Mouse (Mus musculus): ENCODE measurements around the gene Slc22a14.
"Not testable (repeated sequence)": the region's sequence is repeated elsewhere in the genome, so short reads cannot be mapped to it uniquely, and the experiment has no call there.

The Slc22a14 gene

GRCm38 (mm10) chr9:119321392-119322229 is 43.7 kb downstream of the Slc22a14 start:
- DNase-seq: no peak

GRCm38 (mm10) chr9:119320946-119321345 is 44.4 kb downstream of the Slc22a14 start:
- no peak for DNase-seq

DNA sequence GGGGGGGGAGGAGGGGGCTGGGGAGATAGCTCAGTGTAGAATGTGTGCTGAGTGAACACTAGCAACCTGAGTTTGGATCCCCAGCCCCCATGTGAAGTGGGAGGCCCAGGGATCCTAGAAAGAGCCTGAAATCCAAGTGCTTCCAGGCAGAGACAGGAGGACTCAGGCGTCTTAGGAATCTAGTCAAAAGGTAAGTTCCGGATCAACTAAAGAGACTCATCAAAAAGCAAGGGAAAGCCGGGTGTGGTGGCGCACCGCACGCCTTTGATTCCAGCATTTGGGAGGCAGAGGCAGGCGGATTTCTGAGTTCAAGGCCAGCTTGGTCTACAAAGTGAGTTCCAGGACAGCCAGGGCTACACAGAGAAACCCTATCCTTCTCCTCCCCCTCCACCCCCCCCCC is 44.9 kb downstream of the Slc22a14 start:
- DNase-seq: peak; percentile 32

- no peak for DNase-seq
Measured at GRCm38 (mm10) chr9:119318891-119319290, 46.5 kb downstream of the Slc22a14 start.

GRCm38 (mm10) chr9:119313096-119313495 is 52.3 kb downstream of the Slc22a14 start:
- DNase-seq: peak; percentile 40

GRCm38 (mm10) chr9:119309067-119309466 is 56.3 kb downstream of the Slc22a14 start:
- DNase-seq: no peak

GRCm38 (mm10) chr9:119305863-119306262 is 59.5 kb downstream of the Slc22a14 start:
- DNase-seq: no peak

DNA sequence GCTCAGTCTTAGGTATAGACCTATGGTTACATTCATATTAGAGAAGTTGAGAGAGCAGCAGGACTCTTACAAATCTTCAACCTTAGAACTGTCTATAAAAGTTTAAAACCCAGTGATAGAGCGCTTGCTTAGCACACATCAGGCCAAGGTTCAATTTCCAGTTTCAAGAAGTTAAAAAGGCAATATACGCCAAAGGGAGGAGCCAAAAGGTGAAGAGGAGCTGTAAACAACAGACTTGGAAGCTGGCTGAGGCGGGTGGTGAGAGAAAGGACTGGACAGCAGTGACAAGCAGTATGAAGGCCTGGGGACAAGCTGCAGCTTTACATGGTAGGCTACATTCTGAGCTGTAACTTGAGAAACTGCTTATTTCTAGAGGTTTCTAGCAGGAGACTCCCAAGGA is 66.8 kb downstream of the Slc22a14 start:
- DNase-seq: no peak

DNA sequence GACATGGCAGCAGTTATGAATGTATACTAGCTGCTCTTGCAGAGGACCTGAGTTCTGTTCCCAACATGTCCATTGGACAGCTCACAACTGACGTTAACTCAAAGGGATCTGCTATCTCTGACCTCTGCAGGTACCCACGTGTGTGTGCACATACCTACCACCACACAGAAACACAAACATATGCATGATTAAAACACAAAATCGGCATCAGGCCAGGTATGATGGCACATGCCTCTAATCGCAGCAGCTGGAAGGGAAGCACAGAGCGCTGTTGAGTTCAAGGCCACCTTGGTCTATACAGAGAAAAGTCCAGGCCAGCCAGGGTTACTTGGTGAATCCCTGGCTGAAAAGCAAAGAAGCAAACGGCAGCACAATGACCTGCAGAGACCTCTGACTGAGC is 67.7 kb downstream of the Slc22a14 start:
- DNase-seq: no peak

DNA sequence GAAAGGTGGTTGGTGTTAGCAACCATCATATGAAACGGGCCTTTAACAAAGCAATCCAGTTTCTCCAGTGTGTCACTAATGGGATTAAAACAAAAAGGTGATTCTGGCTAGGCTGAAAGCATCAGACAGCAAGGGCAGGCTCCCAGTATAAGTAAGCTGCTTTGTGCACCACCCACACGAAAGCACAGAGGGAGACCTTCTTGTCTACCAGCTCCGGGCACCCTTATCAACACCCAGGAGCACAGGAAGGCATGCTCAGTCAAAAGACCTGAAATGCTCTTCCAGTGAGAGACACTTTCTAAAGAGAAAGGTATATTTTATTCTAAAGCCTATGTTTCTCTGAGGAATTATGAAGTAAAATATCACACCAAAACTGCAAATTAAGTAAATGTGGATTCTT is 74.6 kb downstream of the Slc22a14 start:
- no peak for DNase-seq

DNA sequence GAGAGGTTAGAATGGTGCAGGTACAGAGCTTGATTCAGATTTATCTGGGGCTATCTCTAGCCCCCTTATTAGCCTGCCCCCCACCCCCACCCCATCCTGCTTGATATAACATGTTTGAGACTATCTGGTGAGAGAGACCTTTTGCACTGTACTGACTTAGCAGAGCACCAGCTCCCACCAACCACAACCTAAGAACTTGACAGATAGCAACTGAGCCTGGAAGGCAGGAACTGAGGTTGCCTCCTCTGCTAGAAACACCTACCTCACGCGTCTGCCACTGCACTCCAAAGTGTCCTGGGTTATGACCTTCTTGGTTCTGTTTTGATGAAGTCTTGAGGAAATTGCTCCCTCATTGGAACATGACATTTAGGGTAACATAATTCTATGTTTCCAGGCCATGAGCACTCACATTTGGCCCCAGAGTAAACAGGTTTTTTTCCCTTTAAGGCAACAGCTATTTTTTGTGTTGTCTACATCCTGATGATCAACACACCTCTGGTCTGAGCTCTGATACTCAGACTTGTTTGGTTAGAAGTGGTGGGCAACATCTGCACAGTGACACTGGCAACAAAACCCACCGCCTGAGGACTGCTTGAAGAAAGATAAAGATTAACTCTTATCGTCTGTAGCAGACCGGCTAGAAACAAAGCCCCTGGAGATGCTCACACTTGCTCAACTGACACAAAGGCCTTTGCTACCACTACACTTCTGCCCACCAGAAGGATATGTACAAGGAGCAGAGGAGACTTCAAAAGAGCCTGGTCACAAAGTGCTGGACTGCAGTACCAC is 84.3 kb downstream of the Slc22a14 start:
- DNase-seq: no peak

GRCm38 (mm10) chr9:119278031-119278430 is 87.3 kb downstream of the Slc22a14 start:
- no peak for DNase-seq

- peak; percentile 41 for DNase-seq
Measured at GRCm38 (mm10) chr9:119276321-119276720, 89.0 kb downstream of the Slc22a14 start.

GRCm38 (mm10) chr9:119274814-119275213 is 90.5 kb downstream of the Slc22a14 start:
- DNase-seq: not testable (repeated sequence)

- DNase-seq: no peak
Measured at GRCm38 (mm10) chr9:119271496-119271895, 93.9 kb downstream of the Slc22a14 start.

DNA sequence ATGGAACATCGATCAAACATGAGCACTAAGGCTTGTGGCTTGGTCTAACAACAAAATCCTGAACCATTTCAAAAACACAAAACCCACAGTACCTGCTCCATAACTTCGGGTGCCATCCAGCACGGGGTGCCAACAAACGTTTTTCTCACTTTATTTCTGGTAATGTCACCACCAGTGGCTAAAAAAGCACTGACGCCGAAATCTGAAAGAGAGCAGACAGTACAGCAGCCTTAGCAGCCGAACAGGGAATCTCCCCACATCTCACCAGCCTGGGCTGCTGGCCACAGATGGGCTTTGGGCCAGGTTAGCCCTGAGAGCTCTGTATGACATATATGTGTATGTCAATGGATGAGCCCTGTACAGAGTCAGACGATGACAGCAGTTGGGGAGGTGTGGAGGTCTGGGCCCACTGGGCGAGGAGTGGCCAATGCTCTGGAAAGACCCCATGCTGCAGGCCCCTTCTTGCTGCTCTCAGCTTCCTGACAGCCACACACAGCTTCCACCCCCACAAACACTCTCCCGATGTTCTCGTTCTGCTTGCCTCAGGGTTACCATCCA is 96.7 kb downstream of the Slc22a14 start:
- no peak for DNase-seq

DNA sequence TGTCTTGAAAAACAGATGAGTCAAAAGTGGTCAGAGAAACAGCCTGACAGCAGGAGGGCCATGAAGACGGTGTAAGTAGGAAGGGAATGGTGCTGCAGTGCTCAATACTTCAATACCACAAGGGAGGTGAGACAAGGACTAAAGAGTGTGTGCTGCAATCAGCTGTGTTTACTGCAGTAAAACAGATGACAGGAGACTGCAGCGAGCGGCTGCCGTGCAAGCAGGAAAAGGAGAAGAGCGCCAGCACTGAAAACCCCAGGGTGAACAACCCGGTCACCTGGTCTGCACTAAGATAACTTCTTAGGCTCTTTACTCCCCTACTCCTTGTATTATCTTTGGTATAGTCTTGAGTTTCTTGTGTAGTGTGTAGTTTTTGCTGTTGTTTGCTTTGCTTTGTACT is 97.2 kb downstream of the Slc22a14 start:
- no peak for DNase-seq

GRCm38 (mm10) chr9:119266121-119266395 is 99.3 kb downstream of the Slc22a14 start:
- not testable (repeated sequence) for DNase-seq

DNA sequence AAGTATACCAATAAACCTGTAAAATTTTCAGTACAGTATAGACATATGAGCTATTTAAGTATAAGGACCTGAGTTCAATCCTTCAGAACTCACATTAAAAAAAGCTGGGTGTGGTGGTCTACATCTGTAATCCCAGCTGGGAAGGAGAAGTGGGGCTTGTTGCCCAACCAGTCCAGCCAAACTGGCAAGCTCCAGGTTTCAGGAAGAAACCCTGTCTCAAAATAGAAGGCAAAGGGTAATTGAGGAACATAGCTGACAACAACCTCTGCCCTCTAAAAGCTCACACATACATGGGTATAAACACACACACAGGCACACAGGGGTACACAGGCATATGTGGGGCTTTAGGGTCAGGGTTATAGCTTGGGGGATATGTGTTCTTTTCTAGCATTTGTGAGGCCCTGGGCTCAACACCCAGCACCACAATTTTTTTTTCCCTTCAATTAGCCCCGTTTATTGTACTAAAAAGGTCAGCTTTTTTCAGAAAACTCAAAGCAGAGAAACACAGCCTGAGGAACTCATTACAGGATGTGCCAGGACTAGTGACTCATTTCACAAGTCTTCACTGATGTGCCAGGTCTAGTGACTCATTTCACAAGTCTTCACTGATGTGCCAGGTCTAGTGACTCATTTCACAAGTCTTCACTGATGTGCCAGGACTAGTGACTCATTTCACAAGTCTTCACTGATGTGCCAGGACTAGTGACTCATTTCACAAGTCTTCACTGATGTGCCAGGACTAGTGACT is 99.8 kb downstream of the Slc22a14 start:
- not testable (repeated sequence) for DNase-seq

GRCm38 (mm10) chr9:119263067-119263466 is 102.3 kb downstream of the Slc22a14 start:
- DNase-seq: no peak

DNA sequence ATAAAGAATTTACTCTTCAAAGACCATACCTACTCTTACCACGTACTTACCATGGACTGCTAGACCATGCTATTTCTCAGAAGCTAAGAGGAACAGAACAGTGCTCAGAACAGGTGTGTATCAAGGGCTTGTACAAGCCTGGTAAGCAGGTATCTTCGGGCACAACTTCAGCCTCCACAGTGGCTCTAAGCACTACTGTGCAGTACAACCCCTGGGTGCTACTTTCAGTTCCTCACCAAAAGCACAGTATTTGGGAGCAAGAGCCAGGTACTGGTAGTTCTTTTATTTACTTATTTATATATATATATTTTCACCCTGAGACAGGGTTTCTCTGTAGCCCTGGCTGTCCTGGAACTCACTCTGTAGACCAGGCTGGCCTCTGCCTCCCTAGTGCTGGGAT is 104.5 kb downstream of the Slc22a14 start:
- no peak for DNase-seq

DNA sequence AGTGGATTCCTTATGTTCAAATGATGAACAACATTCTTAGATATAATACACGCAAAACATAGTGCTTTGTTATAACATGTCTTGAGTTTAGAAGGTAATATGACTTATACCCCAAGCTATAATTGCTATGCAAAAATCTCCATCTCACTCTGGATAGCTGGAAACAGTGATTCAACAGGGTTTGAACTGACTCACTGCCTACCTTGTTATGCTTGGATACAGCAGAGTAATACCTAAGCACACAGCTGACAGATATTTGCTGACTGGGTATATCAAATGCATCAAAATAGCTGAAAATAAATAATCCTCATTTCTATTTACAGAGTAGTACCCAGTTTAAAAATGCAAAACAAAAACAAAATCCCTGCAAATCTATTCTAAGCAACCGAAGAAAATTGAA is 106.6 kb downstream of the Slc22a14 start:
- no peak for DNase-seq

- DNase-seq: no peak
Measured at GRCm38 (mm10) chr9:119258128-119258527, 107.2 kb downstream of the Slc22a14 start.
